Mouse (Mus musculus): ENCODE data around the gene Dqx1.

Gene Dqx1

GRCm38 (mm10) chr6:83057790-83058189, at the start of gene Dqx1:
Gene Dqx1 (plus strand): TSS chr6:83057844.
- in situ Hi-C loops (cut with MboI, MseI): loop anchor here (10.0 kb wide), 1 partner anchor 53 kb away; no protein-coding TSS in a partner anchor

DNA sequence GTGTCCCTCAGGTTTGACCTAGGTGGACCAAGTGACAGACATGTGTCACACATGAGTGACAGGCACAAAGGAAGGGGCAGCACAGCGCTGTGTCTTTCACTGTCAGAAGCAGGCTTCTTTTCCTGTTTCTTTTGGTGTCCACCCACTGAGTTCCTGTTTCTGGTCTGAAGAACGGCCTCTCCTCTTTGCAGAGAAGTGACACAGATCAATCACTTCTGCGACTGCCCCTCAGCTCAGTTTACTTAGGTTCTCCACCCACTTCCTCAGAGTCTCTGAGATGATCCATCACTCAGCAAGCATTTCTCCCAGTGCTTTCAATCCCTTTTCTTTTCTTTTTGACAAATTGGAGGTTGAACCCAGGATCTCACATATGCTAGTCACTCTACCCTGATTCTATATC, 49.0 kb upstream of the Dqx1 start:
- in situ Hi-C loops (cut with MboI, MseI): loop anchor here (10.0 kb wide), 1 partner anchor 46 kb away; the partner anchor contains the start of genes Aup1, Dqx1 and Htra2

- in situ Hi-C loops (cut with MboI, MseI): no loop called here
Observed at GRCm38 (mm10) chr6:83010010-83010409, 47.6 kb upstream of the Dqx1 start.

DNA sequence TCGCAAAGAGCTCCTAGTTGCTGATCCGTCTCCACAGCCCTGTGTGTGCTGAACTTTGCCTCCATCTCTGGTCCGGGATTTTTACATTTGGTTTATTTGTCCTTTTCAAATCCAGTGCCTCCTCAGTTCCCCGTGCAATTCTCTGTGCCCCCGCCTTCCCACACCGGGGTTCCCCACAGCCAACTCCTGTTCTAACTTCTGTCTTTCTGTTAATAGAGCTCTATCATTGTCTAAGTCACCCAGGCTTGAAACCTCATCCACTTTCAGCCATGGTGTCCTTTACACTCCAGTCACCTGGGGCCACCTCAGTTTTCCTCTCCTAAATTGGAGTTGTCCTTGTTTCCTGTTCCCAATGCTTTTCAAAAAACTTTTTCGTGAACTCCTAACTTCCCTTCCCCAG, 46.4 kb upstream of the Dqx1 start:
- in situ Hi-C loops (cut with MboI, MseI): no loop called here

DNA sequence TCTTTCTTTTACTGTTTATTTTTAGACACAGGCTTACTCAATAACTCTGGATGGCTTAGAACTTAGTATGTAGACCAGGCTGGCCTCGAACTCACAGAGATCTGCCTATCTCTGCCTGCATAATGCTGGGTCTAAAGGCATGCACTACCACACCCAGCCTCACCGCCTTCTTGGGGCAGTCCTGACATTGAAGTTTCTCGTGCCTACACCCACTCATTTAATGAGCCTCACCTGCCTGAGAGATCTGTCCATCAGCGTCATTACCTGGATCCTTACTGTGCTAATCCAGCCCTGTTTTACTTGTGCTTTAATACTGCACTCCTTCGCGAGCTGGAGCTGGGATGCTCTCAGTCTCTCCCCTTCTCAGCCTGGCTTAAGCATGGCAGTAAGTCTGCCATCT, 45.9 kb upstream of the Dqx1 start:
- in situ Hi-C loops (cut with MboI, MseI): no loop called here

- in situ Hi-C loops (cut with MboI, MseI): no loop called here
Observed at GRCm38 (mm10) chr6:83013444-83013843, 44.2 kb upstream of the Dqx1 start.

DNA sequence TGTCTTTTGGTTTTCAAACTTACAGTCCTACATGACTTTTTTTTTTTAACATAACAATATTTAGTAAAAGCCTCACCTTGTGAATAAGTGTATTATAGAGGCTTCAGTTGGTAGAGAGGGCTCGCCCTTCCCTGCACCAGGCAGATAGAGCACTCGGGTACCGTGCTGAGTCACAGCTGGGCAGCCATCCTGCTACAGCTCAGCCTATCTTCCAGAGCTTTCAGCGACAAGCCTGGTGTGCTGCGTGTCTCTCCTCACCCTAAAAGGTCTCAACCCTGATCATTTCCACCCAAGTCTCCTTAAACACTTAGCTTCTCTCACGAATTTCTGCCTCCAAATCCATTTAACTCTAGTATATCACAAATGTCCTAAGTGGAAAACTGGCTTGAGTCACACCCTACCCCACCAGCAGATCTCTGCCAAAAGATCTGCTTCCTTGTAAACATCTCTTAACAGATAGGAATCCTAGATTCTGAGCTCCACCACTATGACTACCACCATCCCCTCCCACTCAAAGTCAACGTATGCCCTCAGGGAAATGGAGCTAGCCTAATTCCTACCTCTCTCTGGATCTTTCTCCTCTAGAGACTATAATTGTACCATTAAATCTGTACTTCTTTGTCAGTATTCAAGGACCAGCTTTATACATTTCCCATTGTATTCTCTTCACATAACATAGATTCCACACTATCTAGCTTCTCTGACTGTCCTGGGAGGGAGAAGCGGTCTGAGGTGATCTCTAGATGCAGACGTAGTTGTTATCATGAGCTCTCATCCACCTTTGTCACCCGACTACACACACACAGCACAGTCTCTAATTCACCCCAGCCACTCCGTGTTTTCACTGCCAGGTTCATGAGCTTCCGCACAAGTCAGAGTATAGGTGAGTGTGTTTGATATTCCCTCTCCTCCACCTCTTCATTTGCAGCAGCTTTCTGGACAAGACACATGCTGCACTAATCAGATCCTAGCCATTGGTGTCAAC, 42.9 kb upstream of the Dqx1 start:
- in situ Hi-C loops (cut with MboI, MseI): no loop called here

DNA sequence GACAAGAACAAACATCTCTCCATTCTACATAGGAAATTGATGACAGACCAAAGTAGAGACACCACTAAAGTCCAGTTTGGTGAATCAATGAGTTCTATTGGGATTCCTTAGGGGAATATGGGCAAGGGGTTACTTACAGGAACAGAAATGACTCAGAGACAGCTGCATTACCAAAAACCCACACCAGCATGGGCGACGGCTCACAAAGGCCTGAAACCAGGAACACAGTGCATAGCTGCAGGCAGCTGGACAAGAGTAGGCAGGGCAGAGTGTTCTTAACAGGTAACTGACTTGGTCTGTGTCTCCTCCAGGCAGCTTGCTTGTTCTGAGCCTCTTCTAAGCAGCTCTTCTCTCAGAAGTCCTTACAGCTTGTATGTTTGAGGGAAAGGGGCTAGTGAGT, 41.9 kb upstream of the Dqx1 start:
- in situ Hi-C loops (cut with MboI, MseI): no loop called here

- in situ Hi-C loops (cut with MboI, MseI): no loop called here
Observed at GRCm38 (mm10) chr6:83017190-83017589, 40.5 kb upstream of the Dqx1 start.

GRCm38 (mm10) chr6:83019044-83019443, 38.6 kb upstream of the Dqx1 start:
- in situ Hi-C loops (cut with MboI, MseI): no loop called here

DNA sequence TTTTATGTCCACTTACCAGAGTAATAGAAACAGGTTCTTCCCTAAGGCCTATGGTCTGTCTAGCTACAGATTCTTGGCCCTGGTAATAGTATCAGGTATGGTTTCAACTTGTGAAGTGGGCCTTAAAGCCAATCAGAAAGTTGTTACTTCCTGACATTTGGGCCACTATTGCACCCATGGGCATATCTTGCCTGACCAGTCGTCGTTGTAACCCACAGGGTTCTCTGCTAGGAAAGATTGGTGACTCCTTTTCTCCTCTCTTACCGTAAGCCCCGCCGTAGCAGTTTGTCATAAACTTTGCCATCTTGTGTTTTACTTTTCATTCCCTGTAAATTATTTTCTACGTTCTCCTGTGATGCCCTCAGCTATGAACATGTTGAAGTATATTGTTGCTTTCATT, 37.5 kb upstream of the Dqx1 start:
- in situ Hi-C loops (cut with MboI, MseI): no loop called here

GRCm38 (mm10) chr6:83020836-83021593, 36.6 kb upstream of the Dqx1 start:
- in situ Hi-C loops (cut with MboI, MseI): no loop called here

- in situ Hi-C loops (cut with MboI, MseI): no loop called here
Observed at GRCm38 (mm10) chr6:83023008-83023407, 34.6 kb upstream of the Dqx1 start.

DNA sequence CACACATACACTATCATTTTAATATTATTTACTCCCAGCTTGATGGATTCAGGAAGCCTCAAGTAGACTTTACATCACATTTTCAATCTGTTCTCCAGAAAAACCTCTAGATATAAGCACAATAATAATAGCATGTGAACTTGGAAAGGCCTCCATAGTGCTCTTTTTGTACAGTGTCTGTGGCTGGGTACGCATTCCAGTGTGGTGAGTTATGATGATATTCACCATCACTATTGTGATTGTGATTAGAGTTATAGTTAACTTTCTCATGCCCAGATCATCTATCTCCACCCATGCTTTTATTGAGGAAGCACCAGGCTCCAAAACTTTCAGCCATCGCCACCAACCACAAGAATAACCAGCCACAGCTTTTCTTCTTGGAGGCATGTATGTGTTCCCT, 33.9 kb upstream of the Dqx1 start:
- in situ Hi-C loops (cut with MboI, MseI): no loop called here

- in situ Hi-C loops (cut with MboI, MseI): no loop called here
Observed at GRCm38 (mm10) chr6:83024421-83024820, 33.2 kb upstream of the Dqx1 start.

DNA sequence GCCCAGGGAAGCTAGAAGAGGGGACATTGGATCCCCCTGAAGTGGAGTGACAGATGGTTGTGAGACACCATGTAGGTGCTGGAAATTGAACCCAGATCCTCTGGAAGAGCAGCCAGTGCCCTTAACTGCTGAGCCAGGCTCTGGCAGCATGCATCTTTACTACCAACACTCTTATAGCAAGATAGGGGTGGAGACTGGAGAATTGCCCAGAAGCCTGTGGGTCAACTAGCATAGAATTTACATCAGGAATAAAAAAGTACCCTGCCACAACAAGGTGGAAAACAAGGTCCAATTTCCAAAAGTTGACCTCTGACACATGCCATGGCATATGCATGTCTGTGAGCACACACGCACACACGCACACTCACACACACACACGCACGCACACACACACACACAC, 32.4 kb upstream of the Dqx1 start:
- in situ Hi-C loops (cut with MboI, MseI): no loop called here

GRCm38 (mm10) chr6:83027293-83027692, 30.4 kb upstream of the Dqx1 start:
- in situ Hi-C loops (cut with MboI, MseI): no loop called here

GRCm38 (mm10) chr6:83027706-83028105, 29.9 kb upstream of the Dqx1 start:
- in situ Hi-C loops (cut with MboI, MseI): no loop called here

GRCm38 (mm10) chr6:83029777-83030176, 27.9 kb upstream of the Dqx1 start:
- in situ Hi-C loops (cut with MboI, MseI): no loop called here

- in situ Hi-C loops (cut with MboI, MseI): no loop called here
Observed at GRCm38 (mm10) chr6:83031111-83031510, 26.5 kb upstream of the Dqx1 start.

DNA sequence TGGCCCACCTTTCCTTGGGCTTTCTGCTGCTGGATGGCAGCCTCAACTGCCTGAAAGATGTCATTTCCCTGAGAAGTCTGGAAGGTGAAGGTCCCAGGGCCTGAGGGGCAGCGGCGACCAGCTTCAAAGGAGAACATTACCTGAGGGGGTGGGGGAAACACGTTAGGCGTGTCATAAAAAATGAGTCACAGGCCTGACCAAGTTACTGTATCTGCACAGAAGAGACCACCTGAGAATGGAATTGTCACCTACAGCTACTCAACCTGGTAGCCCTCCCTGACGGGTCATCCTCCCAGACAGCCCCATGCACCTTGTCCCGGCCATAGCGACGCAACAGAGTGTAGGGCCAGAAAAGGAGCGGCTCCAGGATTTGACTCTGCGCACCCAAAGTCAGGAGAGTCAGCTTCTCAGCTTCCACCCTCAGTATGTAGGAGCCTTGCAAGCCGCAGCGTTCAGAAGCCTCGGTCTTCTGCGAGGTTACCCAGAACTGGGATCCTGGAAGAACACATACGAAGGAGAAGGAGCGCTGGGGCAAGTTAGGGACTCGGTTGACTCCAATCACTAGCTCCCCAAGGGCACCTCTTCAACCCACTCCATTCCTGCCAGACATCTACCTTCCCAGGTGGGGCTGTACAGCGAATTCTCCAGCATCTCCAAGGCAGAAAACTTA, 25.6 kb upstream of the Dqx1 start:
- in situ Hi-C loops (cut with MboI, MseI): no loop called here

- in situ Hi-C loops (cut with MboI, MseI): no loop called here
Observed at GRCm38 (mm10) chr6:83032769-83033191, 24.9 kb upstream of the Dqx1 start.

All from regulatory T cell (primary cell).